Mouse (Mus musculus) gastrocnemius, postnatal 4 days (tissue): ENCODE data around the gene Hydin. TPM values are rescaled to one million over a fixed set of nuclear protein-coding genes. Genes with fewer than 3 reads are reported as not detected.
A peak's percentile ranks its signal among the peaks of the same experiment; 100 is the strongest.
"Not testable (repeated sequence)": the region's sequence is repeated elsewhere in the genome, so short reads cannot be mapped to it uniquely, and the experiment has no call there.

Experiments
- DNase-seq, 2 experiments: peaks; one replicate each; pipeline ENCODE4 v3.0.0; 2021 to 2022; ENCODE audit warnings: low spot score in 2 of 2, mixed read lengths in 2 of 2
- total RNA-seq, 2 experiments: library from RNA; stranded (reverse); gene quantifications; 2 replicates each; pipeline ENCODE4 v1.2.3; 2021

The Hydin gene
- total RNA-seq, 2 experiments from 2014 or later: 0.41 to 0.44 TPM

GRCm38 (mm10) chr8:110327120-110327519 lies 60.3 kb downstream of the Hydin start:
- not testable (repeated sequence) for DNase-seq

GRCm38 (mm10) chr8:110333376-110333775 lies 66.6 kb downstream of the Hydin start:
- no peak for DNase-seq

GRCm38 (mm10) chr8:110339447-110339846 lies 72.7 kb downstream of the Hydin start:
- no peak for DNase-seq

- no peak for DNase-seq
Measured at GRCm38 (mm10) chr8:110340090-110340703, 73.4 kb downstream of the Hydin start.

GRCm38 (mm10) chr8:110345697-110346394 lies 79.1 kb downstream of the Hydin start:
- DNase-seq: no peak

- no peak for DNase-seq
Measured at GRCm38 (mm10) chr8:110346915-110347314, 80.1 kb downstream of the Hydin start.

GRCm38 (mm10) chr8:110350725-110351124 lies 83.9 kb downstream of the Hydin start:
- DNase-seq: no peak

- DNase-seq: no peak
Measured at GRCm38 (mm10) chr8:110351909-110352308, 85.1 kb downstream of the Hydin start.

GRCm38 (mm10) chr8:110362975-110363374 lies 96.2 kb downstream of the Hydin start:
- no peak for DNase-seq

- no peak for DNase-seq
Measured at GRCm38 (mm10) chr8:110372836-110373235, 106.1 kb downstream of the Hydin start.

- no peak for DNase-seq
Measured at GRCm38 (mm10) chr8:110373695-110374094, 106.9 kb downstream of the Hydin start.

GRCm38 (mm10) chr8:110382751-110383150 lies 116.0 kb downstream of the Hydin start:
- peak in 1 of 2 experiments; percentile 43 for DNase-seq

GRCm38 (mm10) chr8:110384632-110385031 lies 117.9 kb downstream of the Hydin start:
- not testable (repeated sequence) for DNase-seq

- DNase-seq: no peak
Measured at GRCm38 (mm10) chr8:110395656-110396055, 128.9 kb downstream of the Hydin start.

GRCm38 (mm10) chr8:110400536-110400935 lies 133.8 kb downstream of the Hydin start:
- no peak for DNase-seq

- DNase-seq: no peak
Measured at GRCm38 (mm10) chr8:110402311-110402710, 135.5 kb downstream of the Hydin start.

- no peak for DNase-seq
Measured at GRCm38 (mm10) chr8:110404516-110404915, 137.7 kb downstream of the Hydin start.

- DNase-seq: no peak
Measured at GRCm38 (mm10) chr8:110415121-110415520, 148.3 kb downstream of the Hydin start.

- DNase-seq: no peak
Measured at GRCm38 (mm10) chr8:110416931-110417330, 150.2 kb downstream of the Hydin start.

- DNase-seq: no peak
Measured at GRCm38 (mm10) chr8:110417801-110418200, 151.0 kb downstream of the Hydin start.

GRCm38 (mm10) chr8:110419711-110420110 lies 152.9 kb downstream of the Hydin start:
- no peak for DNase-seq

- DNase-seq: no peak
Measured at GRCm38 (mm10) chr8:110420221-110420620, 153.4 kb downstream of the Hydin start.

GRCm38 (mm10) chr8:110424146-110424545 lies 157.4 kb downstream of the Hydin start:
- DNase-seq: no peak
